ENCODE assay signal across 14 mouse cellular contexts in the genomic region with DNA sequence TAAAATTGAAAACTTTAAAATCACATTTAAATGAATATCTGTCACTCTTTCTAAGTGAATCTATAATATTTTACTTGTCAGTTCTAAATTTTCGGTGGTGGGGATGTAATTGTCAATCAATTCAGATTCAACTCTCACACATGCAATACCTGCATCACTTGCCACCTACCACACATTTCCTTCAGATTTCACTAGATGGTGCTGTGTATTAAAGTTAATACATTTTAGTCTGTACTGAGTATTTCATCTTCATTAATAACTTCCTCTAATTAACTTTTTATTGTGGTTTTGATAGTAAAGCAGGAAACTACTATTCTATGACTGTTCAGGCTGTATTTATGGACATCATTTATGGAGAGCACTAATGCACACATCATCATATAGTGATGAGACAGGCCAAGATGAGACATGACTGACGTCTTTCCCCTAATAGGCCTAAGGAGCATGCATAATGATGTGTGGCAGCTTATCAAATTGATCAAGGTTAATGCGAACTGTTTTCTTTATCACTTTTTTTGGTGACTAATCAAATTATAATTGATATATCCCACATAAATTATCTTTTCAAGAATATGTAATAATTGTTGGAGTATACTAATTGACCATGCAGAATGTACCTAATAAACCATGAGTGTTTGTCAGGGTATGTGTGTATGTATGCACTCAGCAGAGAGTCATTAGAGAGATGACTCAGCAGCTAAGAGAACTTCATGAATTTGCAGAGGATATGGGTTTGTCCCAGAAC.
A peak's percentile ranks its signal among the peaks of the same experiment; 100 is the strongest.
DNase-seq lines count a peak whose midpoint lies in the region; ATAC-seq and TF ChIP-seq lines count a peak whose summit lies in the region.
"Had no signal": no experiment of that assay in that cellular context is flagged by ENCODE, and none has a peak within 500 bp of the region (broad histone marks: within the 10 kb centered on the region; RNA-seq: fewer than 3 reads in every experiment).

No protein-coding gene starts in this region.

- peak; percentile 83 for TF ChIP-seq CTCF in layer of hippocampus, adult 2 months (conservative IDR thresholded peaks at IDR 0.05)
- peak; percentile 58 for TF ChIP-seq CTCF in forebrain, postnatal 0 days (IDR thresholded peaks at IDR 0.05; ENCODE audit: low read depth)

- no peak overlapping the region for H3K27ac ChIP-seq in layer of hippocampus, adult 2 months
- no peak overlapping the region for H3K27ac ChIP-seq in forebrain, postnatal 0 days (ENCODE audit: low read depth, low read length)
- H3K27ac ChIP-seq in midbrain, embryonic 16.5 days (ENCODE audit: low read length) = no peak overlapping the region
- no peak overlapping the region for H3K27ac ChIP-seq in heart, embryonic 12.5 days (ENCODE audit: poor library complexity, severe bottlenecking)

- no peak overlapping the region for H3K9ac ChIP-seq in forebrain, postnatal 0 days
- no peak overlapping the region for H3K9ac ChIP-seq in midbrain, embryonic 16.5 days (ENCODE audit: low read depth, low read length)
- H3K9ac ChIP-seq in heart, embryonic 12.5 days = no peak overlapping the region

- no peaks in the 10 kb centered on the region for H3K4me1 ChIP-seq in forebrain, postnatal 0 days (ENCODE audit: insufficient read depth)
- H3K4me1 ChIP-seq in midbrain, embryonic 16.5 days (ENCODE audit: control insufficient read depth, insufficient read depth, low read length) = no peaks in the 10 kb centered on the region
- no peaks in the 10 kb centered on the region for H3K4me1 ChIP-seq in heart, embryonic 12.5 days (replicated peaks)

- no peaks in the 10 kb centered on the region for H3K27me3 ChIP-seq in forebrain, postnatal 0 days (ENCODE audit: insufficient read depth, low read length)
- H3K27me3 ChIP-seq in midbrain, embryonic 16.5 days (ENCODE audit: control insufficient read depth, insufficient read depth, low read depth, low read length) = no peaks in the 10 kb centered on the region
- no peaks in the 10 kb centered on the region for H3K27me3 ChIP-seq in heart, embryonic 12.5 days (replicated peaks)

- H3K4me3 ChIP-seq in layer of hippocampus, adult 2 months = no peak overlapping the region
- no peak overlapping the region for H3K4me3 ChIP-seq in forebrain, postnatal 0 days (ENCODE audit: low read depth, low read length)
- no peak overlapping the region for H3K4me3 ChIP-seq in midbrain, embryonic 16.5 days (ENCODE audit: low read depth, low read length)
- no peak overlapping the region for H3K4me3 ChIP-seq in heart, embryonic 12.5 days
- H3K4me3 ChIP-seq: erythroblast, embryonic 14.5 days had no signal

- H3K4me2 ChIP-seq in forebrain, postnatal 0 days (ENCODE audit: low read depth) = no peak overlapping the region
- no peak overlapping the region for H3K4me2 ChIP-seq in midbrain, embryonic 16.5 days (ENCODE audit: low read length)
- H3K4me2 ChIP-seq in heart, embryonic 12.5 days = no peak overlapping the region

- no peaks in the 10 kb centered on the region for H3K9me3 ChIP-seq in forebrain, postnatal 0 days (ENCODE audit: low read length)
- no peaks in the 10 kb centered on the region for H3K9me3 ChIP-seq in midbrain, embryonic 16.5 days (replicated peaks; ENCODE audit: control insufficient read depth, low read length, poor library complexity, severe bottlenecking)
- no peaks in the 10 kb centered on the region for H3K9me3 ChIP-seq in heart, embryonic 12.5 days (replicated peaks)

- peak; percentile 56; the same call in 1 of the 2 replicates for ATAC-seq in forebrain, postnatal 0 days
- ATAC-seq in midbrain, embryonic 16.5 days = peak; percentile 79; the same call in 1 of the 2 replicates
- ATAC-seq in heart, embryonic 12.5 days (ENCODE audit: insufficient number of reproducible peaks, low FRiP score) = no peak

- no peaks in the 10 kb centered on the region for H3K36me3 ChIP-seq in forebrain, postnatal 0 days (ENCODE audit: insufficient read depth)
- H3K36me3 ChIP-seq in midbrain, embryonic 16.5 days (ENCODE audit: control insufficient read depth, insufficient read depth, low read length) = no peaks in the 10 kb centered on the region
- H3K36me3 ChIP-seq in heart, embryonic 12.5 days = no peaks in the 10 kb centered on the region
- H3K36me3 ChIP-seq: G1E had no signal

- peak; percentile 11 to 15 for DNase-seq in layer of hippocampus, adult 2 months (ENCODE audit: low spot score in 2 of 2)
- DNase-seq in layer of hippocampus, postnatal 36 days = no peak
- DNase-seq in brain, adult 2 months (ENCODE audit: low read depth, low spot score) = peak; percentile 33
- peak; percentile 14 for DNase-seq in forebrain, postnatal 0 days
- DNase-seq in urinary bladder, adult 2 months (ENCODE audit: low spot score) = no peak
- no peak for DNase-seq in adrenal gland, postnatal 14 days
- DNase-seq: cerebellum, adult 11-12 months; kidney, adult 11 months; lung, postnatal 4 days; thymus, postnatal 25 days had no signal

- 76% methylated on average over 3 of the region's 3 CpGs for WGBS in forebrain, postnatal 0 days
- WGBS in midbrain, embryonic 16.5 days = 73% methylated on average over 3 of the region's 3 CpGs
- 67% methylated on average over 3 of the region's 3 CpGs for WGBS in heart, embryonic 12.5 days

Comparison
In these comparisons a context has a peak if more than half of its experiments do, and no peak if none do; other contexts are left out.
1. DNase-seq: peak in layer of hippocampus, adult 2 months (2 of 2), brain, adult 2 months (single experiment) and forebrain, postnatal 0 days (single experiment); none in layer of hippocampus, postnatal 36 days (0 of 2), urinary bladder, adult 2 months (single experiment) and adrenal gland, postnatal 14 days (single experiment).